Mouse (Mus musculus): ENCODE measurements around the gene Phospho1. TPM values are rescaled to one million over a fixed set of nuclear protein-coding genes. Genes with fewer than 3 reads are reported as not detected.

Phospho1 gene
- polyA plus RNA-seq, 2 experiments = 2.5 to 35.5 TPM

DNA sequence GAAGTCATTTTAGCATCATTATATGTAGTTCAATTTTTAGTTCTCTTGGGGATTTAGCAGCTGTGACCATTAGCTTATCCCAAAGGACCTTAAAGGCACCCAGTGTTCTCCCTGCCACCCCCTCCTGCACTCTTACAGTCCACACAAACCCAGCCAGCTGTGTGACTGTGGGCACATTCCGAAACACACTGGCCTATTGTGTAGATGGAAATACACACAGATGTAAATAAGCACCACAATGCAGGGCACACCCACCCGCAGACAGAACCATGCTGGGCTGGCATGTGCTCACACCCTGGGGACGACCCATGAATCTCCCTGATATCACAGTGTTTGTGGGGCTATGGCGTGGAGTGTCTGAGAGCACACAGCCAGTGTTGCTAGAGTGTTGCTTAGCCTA lies 12.1 kb upstream of the Phospho1 start:
- H3K36me3 ChIP-seq (ENCODE audit: control insufficient read depth, insufficient read depth, low read length) = no peaks in the 10 kb centered on the region
- H3K27ac ChIP-seq (replicated peaks; ENCODE audit: low read depth, low read length) = no peak overlapping the region
- no peak overlapping the region for H3K4me3 ChIP-seq (replicated peaks; ENCODE audit: low read length)
- TF ChIP-seq POLR2A (IDR thresholded peaks at IDR 0.05; ENCODE audit: borderline replicate concordance, extremely low read depth, insufficient read depth, insufficient read length) = no peak
- no peaks in the 10 kb centered on the region for H3K27me3 ChIP-seq (ENCODE audit: control insufficient read depth, insufficient read depth, low read length)
- H3K9ac ChIP-seq (ENCODE audit: low read depth, low read length, severe bottlenecking) = no peak overlapping the region
- 80% methylated on average over 4 of the region's 4 CpGs for WGBS
- H3K9me3 ChIP-seq (ENCODE audit: control insufficient read depth, low read length) = no peaks in the 10 kb centered on the region
- no peak for DNase-seq (ENCODE audit: low spot score)
- H3K4me2 ChIP-seq (replicated peaks; ENCODE audit: low read depth, low read length, severe bottlenecking) = no peak overlapping the region
- ATAC-seq (ENCODE audit: low FRiP score, low read depth) = no peak
- H3K4me1 ChIP-seq (ENCODE audit: control insufficient read depth, insufficient read depth, low read length) = no peaks in the 10 kb centered on the region

DNA sequence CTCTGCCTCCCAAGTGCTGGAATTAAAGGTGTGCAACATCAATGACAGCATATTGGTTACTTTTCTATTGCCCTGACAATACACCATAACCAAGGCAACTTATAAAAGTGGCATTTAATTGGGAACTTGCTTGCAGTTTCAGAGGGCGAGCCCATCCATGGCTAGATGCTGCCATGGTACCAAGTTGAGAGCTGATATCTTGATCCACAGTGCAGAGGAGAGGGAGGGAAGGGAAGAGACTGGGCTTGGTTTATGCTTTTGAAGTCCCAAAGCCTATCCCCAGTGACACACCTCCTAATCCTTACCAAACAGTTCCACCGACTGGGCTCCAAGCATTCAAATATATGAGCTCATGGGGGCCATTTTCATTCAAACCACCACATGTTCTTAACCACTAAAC lies 10.2 kb upstream of the Phospho1 start:
- no peak for DNase-seq (ENCODE audit: low spot score)
- Histone ChIP-seq H3K4me2 (replicated peaks; ENCODE audit: low read depth, low read length, severe bottlenecking) (no peak overlapping the region), H3K9ac (ENCODE audit: low read depth, low read length, severe bottlenecking) (no peak overlapping the region), H3K36me3 (ENCODE audit: control insufficient read depth, insufficient read depth, low read length) (no peaks in the 10 kb centered on the region), H3K27ac (replicated peaks; ENCODE audit: low read depth, low read length) (no peak overlapping the region), H3K4me3 (replicated peaks; ENCODE audit: low read length) (no peak overlapping the region), H3K4me1 (ENCODE audit: control insufficient read depth, insufficient read depth, low read length) (no peaks in the 10 kb centered on the region), H3K27me3 (ENCODE audit: control insufficient read depth, insufficient read depth, low read length) (no peaks in the 10 kb centered on the region), H3K9me3 (ENCODE audit: control insufficient read depth, low read length) (no peaks in the 10 kb centered on the region)
- no peak for TF ChIP-seq POLR2A (IDR thresholded peaks at IDR 0.05; ENCODE audit: borderline replicate concordance, extremely low read depth, insufficient read depth, insufficient read length)
- no peak for ATAC-seq (ENCODE audit: low FRiP score, low read depth)
- 79% methylated on average over 2 of the region's 2 CpGs for WGBS

DNA sequence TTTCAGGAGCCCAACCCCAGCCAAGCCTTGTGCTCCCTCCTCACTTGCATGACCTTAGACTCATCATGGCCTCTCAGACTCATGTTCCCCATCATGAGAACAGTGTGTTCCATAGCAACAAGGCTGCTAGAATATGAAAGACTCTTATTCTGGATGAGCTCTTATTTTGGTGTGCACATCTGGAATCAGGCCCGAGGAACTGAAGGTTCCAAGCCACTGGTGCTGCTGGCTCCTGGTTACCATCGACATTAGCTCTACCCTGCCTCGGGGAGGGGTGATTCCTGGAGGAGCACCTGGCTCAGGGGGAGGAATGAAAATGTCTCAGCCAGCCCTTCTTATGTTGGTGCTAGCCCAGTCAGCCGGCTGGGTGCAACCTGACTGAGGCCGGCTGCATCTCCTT lies 9.4 kb upstream of the Phospho1 start:
- TF ChIP-seq POLR2A (IDR thresholded peaks at IDR 0.05; ENCODE audit: borderline replicate concordance, extremely low read depth, insufficient read depth, insufficient read length) = no peak
- Histone ChIP-seq H3K4me1 (ENCODE audit: control insufficient read depth, insufficient read depth, low read length) (no peaks in the 10 kb centered on the region), H3K27ac (replicated peaks; ENCODE audit: low read depth, low read length) (no peak overlapping the region), H3K27me3 (ENCODE audit: control insufficient read depth, insufficient read depth, low read length) (no peaks in the 10 kb centered on the region), H3K4me2 (replicated peaks; ENCODE audit: low read depth, low read length, severe bottlenecking) (no peak overlapping the region), H3K9me3 (ENCODE audit: control insufficient read depth, low read length) (no peaks in the 10 kb centered on the region), H3K9ac (ENCODE audit: low read depth, low read length, severe bottlenecking) (no peak overlapping the region), H3K36me3 (ENCODE audit: control insufficient read depth, insufficient read depth, low read length) (no peaks in the 10 kb centered on the region), H3K4me3 (replicated peaks; ENCODE audit: low read length) (no peak overlapping the region)
- WGBS = 53% methylated on average over 5 of the region's 5 CpGs
- DNase-seq (ENCODE audit: low spot score) = no peak
- ATAC-seq (ENCODE audit: low FRiP score, low read depth) = no peak

DNA sequence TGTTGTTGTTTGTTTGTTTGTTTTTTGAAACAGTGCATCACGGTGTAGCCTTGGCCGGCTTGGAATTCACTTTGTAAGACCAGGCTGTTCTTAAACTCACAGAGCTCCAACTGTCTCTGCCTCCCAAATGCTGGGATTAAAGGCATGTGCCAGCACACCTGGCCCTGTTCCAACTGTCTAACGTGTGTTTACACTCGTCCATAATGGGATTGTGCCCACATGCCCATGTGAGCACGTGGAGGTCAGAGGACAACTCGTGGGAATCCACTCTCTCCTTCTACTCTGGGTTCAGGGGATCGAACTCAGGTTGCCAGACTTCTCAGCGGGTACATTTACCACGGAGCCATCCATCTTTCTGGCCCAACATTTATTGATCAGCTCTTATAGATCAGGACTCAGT lies 8.9 kb upstream of the Phospho1 start:
- no peaks in the 10 kb centered on the region for H3K4me1 ChIP-seq (ENCODE audit: control insufficient read depth, insufficient read depth, low read length)
- no peak for TF ChIP-seq POLR2A (IDR thresholded peaks at IDR 0.05; ENCODE audit: borderline replicate concordance, extremely low read depth, insufficient read depth, insufficient read length)
- no peak for DNase-seq (ENCODE audit: low spot score)
- no peak for ATAC-seq (ENCODE audit: low FRiP score, low read depth)
- no peak overlapping the region for H3K4me3 ChIP-seq (replicated peaks; ENCODE audit: low read length)
- H3K9me3 ChIP-seq (ENCODE audit: control insufficient read depth, low read length) = no peaks in the 10 kb centered on the region
- H3K36me3 ChIP-seq (ENCODE audit: control insufficient read depth, insufficient read depth, low read length) = no peaks in the 10 kb centered on the region
- H3K27me3 ChIP-seq (ENCODE audit: control insufficient read depth, insufficient read depth, low read length) = no peaks in the 10 kb centered on the region
- no peak overlapping the region for H3K27ac ChIP-seq (replicated peaks; ENCODE audit: low read depth, low read length)
- H3K9ac ChIP-seq (ENCODE audit: low read depth, low read length, severe bottlenecking) = no peak overlapping the region
- H3K4me2 ChIP-seq (replicated peaks; ENCODE audit: low read depth, low read length, severe bottlenecking) = no peak overlapping the region
- 68% methylated on average over 9 of the region's 9 CpGs for WGBS

DNA sequence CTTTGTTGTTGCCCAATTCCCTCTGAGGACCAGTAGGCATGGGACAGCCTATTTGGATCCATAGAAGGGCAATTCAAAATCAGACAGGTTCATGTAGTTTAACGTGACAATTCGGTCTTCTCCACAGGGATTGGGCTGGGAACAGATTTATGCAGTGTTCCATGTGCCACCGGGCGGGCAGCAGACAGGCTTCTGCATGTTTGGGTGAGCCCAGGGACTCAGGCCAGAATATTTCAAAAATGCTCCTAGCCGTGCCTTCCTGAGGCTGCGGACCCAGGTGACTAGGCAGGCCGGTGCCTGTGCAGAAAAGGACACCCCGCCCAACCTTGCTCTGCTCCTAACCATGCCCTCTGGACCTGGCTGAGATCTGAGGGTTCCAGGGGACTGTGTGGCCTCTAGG lies 5.2 kb upstream of the Phospho1 start:
- 79% methylated on average over 8 of the region's 8 CpGs for WGBS
- ATAC-seq (ENCODE audit: low FRiP score, low read depth) = no peak
- no peak for TF ChIP-seq POLR2A (IDR thresholded peaks at IDR 0.05; ENCODE audit: borderline replicate concordance, extremely low read depth, insufficient read depth, insufficient read length)
- Histone ChIP-seq H3K9me3 (ENCODE audit: control insufficient read depth, low read length) (no peaks in the 10 kb centered on the region), H3K36me3 (ENCODE audit: control insufficient read depth, insufficient read depth, low read length) (no peaks in the 10 kb centered on the region), H3K4me3 (replicated peaks; ENCODE audit: low read length) (no peak overlapping the region), H3K27ac (replicated peaks; ENCODE audit: low read depth, low read length) (no peak overlapping the region), H3K9ac (ENCODE audit: low read depth, low read length, severe bottlenecking) (no peak overlapping the region), H3K27me3 (ENCODE audit: control insufficient read depth, insufficient read depth, low read length) (no peaks in the 10 kb centered on the region), H3K4me1 (ENCODE audit: control insufficient read depth, insufficient read depth, low read length) (no peaks in the 10 kb centered on the region), H3K4me2 (replicated peaks; ENCODE audit: low read depth, low read length, severe bottlenecking) (no peak overlapping the region)
- no peak for DNase-seq (ENCODE audit: low spot score)

DNA sequence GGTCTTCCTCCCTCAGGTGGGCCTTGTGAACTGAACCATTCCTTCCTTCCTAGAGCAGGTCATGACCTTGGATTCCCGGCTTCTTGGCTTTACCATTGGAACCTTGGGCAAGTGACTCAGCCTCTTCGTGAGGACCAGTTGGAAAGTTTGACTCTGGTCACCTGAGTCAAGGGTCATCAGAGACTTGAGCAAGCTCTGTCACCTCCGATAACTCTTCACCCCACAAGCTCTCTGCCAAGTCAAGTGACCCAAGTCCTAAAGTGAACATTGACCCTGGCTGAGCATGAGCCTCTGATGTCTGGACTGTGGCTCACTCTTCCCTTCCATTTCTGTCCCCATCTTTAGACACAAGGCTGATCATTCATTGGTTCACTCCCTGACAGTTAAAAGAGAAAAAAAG lies 2.8 kb upstream of the Phospho1 start:
- H3K4me1 ChIP-seq (ENCODE audit: control insufficient read depth, insufficient read depth, low read length) = peaks cover 7% of the 10 kb centered on the region
- no peak overlapping the region for H3K27ac ChIP-seq (replicated peaks; ENCODE audit: low read depth, low read length)
- ATAC-seq (ENCODE audit: low FRiP score, low read depth) (no peak), DNase-seq (ENCODE audit: low spot score) (no peak)
- no peak overlapping the region for H3K4me3 ChIP-seq (replicated peaks; ENCODE audit: low read length)
- no peaks in the 10 kb centered on the region for H3K9me3 ChIP-seq (ENCODE audit: control insufficient read depth, low read length)
- whole genome bisulfite sequencing = 86% methylated on average over 3 of the region's 3 CpGs
- TF ChIP-seq POLR2A (IDR thresholded peaks at IDR 0.05; ENCODE audit: borderline replicate concordance, extremely low read depth, insufficient read depth, insufficient read length) = no peak
- H3K36me3 ChIP-seq (ENCODE audit: control insufficient read depth, insufficient read depth, low read length) = no peaks in the 10 kb centered on the region
- no peak overlapping the region for H3K9ac ChIP-seq (ENCODE audit: low read depth, low read length, severe bottlenecking)
- no peak overlapping the region for H3K4me2 ChIP-seq (replicated peaks; ENCODE audit: low read depth, low read length, severe bottlenecking)
- peaks cover 16% of the 10 kb centered on the region for H3K27me3 ChIP-seq (ENCODE audit: control insufficient read depth, insufficient read depth, low read length)
